Mouse (Mus musculus): Measurements from ENCODE around the gene 1600014C23Rik.

1600014C23Rik gene

DNA sequence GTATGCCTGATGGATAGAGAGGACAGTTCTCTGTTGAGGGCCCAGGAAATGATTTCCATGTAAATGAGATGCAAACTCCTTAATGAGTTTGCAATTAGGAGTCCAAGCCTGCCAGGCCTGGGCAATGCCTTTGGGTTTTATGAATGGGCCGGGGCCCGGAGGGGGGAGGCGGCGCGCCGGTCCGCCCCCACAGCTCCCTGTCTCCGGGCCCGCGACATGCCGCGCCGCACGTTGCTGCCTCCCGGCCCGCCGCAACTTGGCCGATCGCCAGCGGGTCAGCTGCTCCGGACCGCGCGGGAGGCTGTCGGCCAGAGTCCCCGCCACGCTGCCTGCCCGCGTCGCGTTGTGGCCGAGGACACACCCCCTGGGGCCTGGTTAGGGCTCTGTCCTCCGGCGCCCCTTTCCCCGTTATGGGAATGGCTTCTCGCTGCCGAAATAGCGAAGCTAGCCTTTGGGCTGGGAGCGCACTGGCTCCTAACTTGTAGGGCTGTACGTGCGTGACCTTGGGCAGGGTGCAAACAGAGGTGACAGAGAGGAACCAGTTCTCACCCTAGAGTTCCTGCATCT lies at the start of gene 1600014C23Rik:
1600014C23Rik (minus strand) TSS at position 110 of the 567 bp plus-strand sequence.
- no peak for DNase-seq (ENCODE audit: low spot score in 2 of 2)

DNA sequence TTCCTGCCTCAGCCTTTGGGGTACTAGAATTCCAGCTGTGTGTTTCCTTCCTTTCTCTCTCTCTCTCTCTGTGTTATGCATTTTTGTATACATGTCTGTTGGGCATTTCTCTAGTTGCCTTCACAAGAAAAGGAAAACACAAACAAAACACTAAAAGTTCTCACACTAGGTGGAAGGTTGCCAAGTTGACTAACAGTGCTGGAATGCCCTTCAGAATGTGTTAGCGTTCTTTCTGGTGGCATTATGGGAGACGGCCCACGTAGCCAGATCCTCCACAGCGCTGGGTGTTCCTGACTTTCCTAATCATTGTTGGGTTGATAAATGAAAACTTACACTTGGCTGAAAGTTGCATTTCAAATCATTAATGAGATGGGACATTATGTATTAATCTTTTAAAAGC lies 44.8 kb upstream of the 1600014C23Rik start:
- no peak for DNase-seq (ENCODE audit: low spot score in 2 of 2)

DNA sequence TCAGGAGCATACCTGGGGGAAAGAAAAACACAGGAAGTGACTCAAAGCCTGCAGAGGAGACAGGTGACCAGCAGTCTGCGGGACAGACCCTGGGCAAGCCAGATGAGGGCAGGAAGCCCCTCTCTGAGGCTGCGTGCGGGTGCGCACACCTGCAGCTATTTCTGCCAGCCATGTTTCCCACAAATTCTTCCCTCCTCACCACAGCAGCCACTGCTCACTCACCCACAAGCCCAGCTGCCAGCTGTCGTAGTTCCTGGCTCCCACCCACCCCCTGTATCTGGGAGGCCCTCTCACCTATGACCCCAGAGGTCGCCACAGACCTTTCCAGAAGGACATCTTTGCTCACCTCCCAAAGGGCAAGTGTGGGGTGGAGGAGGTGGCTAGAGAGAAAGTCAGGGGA lies 43.8 kb upstream of the 1600014C23Rik start:
- no peak for DNase-seq (ENCODE audit: low spot score in 2 of 2)

DNA sequence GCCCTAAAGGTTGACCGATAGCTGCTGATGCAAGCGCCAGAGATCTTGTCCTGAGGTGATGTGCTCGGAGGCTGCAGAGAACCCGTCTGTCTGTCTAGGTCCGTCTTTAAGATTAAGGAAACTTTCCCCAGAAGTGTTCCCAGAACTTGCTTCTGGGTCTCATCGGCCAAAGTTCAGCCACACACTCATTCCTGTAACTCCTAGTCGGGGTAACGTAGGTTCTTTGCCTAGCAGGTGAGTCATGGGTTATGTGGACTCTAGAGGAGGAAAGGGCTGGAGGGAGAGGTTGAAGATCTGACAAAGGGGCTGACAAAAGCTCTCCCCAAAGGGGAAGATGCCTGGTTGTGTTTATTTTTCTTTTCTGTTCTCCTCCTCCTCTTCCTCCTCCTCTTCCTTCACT lies 42.5 kb upstream of the 1600014C23Rik start:
- DNase-seq (ENCODE audit: low spot score in 2 of 2) = no peak

DNA sequence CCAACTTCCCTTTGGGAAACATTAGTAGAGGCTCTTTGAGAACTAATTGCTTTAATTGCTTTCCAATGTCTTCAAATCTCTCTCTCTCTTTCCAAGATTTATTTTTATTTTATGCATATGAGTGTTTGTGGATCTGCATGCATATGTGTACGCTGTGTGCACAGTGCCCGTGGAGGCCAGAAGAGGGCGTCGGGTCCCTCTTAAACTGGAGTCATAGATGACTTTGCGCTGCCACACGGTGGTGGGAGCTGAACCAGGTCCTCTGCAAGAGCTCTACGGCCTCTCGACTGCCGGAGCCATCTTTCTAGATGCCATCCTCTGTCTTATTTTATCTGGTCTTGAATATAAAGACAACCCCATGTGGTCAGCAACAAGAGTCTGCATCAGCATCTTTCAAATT lies 41.8 kb upstream of the 1600014C23Rik start:
- no peak for DNase-seq (ENCODE audit: low spot score in 2 of 2)

DNA sequence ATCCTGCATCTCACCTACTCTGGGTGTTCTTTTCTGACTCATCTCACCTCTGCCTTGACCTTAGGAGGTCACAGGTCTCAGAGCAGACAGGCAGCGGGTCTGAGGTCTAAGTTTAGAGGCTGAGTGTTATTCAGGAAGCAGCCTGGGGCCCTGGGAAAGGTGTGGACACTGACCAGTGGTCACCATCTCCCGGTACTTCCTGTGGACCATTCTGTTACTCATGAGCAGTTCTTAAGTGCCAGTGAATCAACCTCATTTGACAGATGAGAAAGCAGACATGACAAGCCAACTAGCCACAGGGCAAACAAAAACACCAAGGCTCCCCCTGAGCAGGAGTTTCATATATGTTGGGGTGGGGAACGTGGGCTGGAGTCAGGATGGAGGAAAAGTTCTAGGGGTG lies 38.9 kb upstream of the 1600014C23Rik start:
- no peak for DNase-seq (ENCODE audit: low spot score in 2 of 2)

DNA sequence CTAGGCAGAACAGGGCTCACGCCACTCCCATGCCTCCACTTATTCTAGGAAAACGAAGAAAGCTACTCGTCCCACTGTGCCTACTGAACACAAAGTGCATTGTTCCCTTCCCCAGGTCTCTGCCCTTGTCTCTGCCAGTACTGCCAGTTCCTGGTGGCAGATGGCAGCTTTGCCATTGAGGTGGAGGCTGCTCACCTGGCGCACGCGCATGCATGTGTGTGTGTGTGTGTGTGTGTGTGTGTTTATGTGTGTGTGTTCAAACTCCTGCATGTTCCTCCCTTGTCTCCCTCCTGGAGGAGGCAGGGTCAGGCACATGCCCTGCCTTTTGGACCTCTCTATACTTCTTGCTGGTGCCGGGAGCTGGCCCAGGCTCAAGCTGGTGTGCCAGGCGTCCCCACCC lies 38.5 kb upstream of the 1600014C23Rik start:
- no peak for DNase-seq (ENCODE audit: low spot score in 2 of 2)

DNA sequence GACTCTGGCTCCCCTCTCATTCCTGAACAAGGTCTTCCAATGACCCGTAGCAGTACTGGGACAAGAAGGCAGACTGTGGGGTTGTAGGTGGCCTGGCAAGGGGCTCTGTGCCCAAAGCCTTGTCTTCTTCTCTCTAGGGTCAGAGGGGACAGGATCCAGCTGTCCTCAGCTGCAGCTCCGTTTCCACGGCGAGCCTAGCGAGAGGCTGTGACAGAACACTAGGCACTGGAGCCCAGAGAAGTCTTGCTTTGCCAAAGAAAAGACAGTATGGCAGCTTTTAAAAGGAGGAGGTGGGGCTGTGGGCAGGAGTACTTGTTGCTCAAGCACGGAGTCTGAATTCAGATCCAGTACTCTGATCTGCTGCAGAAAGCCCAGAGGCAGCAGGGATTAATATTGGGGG lies 36.8 kb upstream of the 1600014C23Rik start:
- DNase-seq (ENCODE audit: low spot score in 2 of 2) = no peak

DNA sequence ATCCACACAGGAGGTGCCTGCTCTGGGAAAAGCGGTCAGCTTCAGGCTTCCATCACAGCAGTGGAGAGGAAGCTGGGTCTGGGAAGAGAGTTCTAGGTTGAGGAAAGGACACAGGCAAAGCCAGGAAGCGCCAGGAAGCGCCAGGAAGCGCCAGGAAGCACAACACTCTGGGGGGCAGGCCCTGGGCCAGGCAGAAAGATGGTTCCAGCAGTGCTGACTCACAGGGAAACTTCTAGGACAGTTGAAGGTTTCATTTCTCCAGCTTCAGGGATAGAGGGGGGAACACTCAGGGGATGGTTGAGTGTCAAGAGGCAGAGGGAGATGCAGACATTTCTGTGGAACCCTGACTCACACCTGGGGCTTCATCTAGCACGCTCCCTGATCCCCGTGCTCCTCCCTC lies 36.2 kb upstream of the 1600014C23Rik start:
- no peak for DNase-seq (ENCODE audit: low spot score in 2 of 2)

DNA sequence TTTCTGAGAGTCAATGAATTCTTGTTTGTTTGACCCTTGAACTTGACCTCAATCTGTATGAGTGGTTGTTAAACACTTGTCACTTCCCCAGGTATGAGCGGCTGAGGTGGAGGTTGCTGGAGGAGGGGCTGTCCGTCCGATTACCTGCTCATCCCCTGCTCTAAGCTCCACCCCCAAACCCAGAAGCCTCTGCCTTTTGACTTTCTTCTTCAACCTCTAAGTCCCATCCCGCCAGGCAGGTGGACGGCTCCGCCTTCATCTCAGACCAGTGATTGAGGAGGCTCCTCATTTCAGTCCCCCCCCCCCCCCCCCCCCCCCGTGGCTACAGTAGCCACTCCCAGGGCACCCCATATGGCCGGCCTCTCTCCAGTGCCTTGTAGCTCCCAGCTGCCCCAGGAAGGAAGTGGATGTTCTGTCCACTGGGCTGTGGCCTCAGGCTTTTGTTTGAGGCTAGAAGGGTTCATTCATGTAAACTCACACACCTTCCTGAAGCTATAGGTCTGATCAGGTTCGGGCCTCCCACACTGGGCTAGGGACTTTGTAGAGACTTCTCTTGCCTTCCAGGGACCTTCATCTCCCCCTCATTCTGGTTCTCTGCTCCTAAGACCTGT lies 34.0 kb upstream of the 1600014C23Rik start:
- DNase-seq (ENCODE audit: low spot score in 2 of 2) = no peak

DNA sequence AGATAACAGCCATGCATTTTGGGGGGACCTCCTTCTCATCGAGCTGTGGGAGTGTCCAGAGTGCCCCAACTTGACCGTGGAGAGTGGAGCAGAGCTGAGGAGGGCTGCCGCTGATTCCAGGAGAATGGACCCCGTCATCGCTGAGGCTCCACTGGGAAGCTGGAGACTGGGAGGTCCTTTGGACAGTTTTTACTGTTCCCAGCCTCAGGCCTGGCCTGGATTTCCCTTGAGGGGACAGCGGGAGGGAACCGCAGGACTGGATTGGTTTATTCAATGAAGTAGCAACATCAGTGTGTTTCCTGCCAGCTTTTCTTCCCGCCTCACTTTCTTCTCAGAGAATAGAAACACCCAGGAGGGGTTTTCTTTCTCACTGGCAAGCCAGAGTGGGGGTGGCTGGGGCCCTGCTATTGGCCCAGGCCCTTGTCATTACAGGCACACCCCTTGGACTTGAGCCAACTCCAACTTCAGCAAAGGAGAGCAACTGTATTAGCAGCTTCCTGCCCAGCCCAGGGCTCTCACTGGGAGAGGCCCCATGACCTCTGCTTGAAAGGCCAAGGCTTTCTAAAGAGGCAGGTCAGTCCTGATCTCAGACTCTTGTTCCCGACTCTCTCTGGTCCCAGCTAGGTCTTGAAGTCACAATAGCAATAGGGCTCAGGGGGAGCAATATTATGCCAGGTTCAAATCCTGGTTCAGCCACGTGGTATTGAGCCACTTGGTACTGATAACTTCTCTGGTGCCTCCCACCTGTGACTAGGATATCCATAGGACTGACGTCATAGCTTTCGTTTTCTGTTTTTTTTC lies 33.3 kb upstream of the 1600014C23Rik start:
- DNase-seq (ENCODE audit: low spot score in 2 of 2) = peak; percentile 61 to 85

DNA sequence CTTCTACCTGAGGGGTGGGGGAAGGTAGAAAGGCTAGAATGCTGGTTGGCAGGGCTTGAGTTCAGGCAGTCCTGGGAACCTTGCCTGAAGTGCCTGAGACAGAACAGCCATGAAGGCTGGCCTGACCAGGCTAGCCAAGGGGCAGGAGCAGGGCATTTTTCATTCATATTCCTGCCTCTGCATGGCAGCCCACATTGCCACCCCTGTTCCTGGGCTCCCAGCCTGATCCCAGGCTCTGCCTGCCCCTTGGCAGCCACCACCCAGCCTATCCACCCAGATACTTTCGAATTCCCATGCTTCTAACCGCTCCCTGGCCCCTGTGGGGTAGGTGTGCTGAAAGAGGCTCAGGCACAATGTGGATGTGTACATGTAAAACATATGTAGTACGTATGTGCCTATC lies 32.3 kb upstream of the 1600014C23Rik start:
- DNase-seq (ENCODE audit: low spot score in 2 of 2) = no peak

DNA sequence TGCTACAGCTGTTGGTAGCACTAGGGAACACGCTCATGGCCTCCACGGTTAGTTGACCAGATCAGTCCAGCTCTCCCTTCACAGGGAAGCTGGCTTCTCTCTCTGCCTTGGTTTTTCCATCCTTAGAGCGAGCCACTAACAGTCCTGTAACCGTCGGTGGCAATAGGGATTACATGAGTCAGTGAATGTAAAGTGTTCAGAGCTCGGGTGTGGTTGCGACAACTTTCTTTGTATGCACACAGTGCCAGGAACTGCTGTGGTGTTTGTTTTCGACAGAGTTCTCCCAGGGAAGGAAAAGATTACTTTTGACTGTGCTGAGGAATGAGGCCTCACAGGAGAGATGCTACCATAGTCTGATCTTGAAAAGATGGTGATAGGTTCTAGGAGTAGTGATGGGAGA lies 29.5 kb upstream of the 1600014C23Rik start:
- DNase-seq (ENCODE audit: low spot score in 2 of 2) = no peak

DNA sequence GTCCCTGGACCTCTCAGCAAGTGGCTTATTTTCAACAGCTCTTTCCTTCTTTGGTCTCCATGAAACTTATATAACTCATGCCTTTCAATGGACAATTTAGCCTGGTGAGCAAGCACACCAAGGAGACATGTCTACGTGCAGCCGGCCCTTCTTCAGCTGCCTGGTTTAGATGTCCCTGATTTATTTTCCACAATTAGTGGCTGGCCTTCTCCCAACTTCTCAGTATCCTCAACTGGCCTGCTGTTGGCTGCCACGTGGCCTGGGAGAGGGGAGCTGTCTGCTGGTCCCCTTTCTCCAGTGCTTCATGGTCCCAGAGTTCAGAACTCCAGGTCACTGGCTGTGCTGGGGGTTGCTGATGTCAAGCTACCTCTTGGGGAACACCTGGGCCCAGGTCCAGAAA lies 28.3 kb upstream of the 1600014C23Rik start:
- no peak for DNase-seq (ENCODE audit: low spot score in 2 of 2)

DNA sequence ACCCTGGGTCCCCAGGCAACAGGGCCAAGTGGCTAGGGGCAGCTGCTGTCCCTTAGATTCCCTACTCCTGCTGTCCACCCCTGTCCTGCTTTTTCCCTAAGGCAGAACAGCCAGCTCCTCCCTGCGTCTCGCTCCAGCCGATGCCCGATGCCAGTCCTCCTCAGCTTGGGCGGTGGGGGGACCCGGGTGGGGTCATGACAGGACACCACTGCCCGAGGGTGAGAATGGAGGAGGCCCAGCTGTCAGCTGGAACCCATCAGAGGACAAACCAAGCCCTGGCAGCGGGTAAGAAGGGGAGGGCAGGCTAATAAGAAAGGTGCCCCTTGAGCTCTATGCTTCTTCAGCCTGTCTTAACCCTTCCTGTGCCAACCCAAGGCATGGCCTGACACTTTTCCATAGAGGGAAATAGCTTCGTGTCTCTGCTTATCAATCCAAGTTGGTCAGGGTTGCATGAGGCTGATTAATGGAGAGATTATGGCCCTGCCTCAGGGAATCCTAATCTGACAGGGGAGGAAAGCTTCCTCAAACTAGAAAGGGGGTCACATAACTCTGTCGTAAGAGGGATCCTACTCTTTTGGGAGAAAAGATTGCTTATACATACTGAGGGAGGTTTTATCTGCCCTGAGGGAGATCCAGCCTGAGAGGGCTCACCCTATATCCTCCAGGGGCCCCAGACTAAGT lies 27.5 kb upstream of the 1600014C23Rik start:
- DNase-seq (ENCODE audit: low spot score in 2 of 2) = no peak

DNA sequence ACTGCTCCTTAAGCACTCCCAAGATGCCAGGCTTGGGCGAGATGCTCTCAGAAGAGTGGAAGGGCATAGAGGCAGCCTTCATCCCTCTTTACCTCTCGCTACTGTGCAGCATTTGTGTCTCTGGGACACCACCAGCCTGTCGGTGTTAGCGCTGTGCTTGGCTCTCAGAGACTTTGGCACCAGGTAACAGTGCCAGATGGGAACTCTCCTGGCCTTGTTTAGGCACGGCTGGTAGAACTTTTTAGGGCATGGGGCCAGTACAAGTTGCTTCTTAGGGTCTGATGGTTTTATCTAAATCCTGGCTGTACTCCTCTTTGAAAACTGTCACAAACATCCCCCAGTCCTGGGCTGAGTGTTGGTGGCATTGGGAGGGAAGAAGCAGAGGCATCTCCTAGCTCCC lies 26.1 kb upstream of the 1600014C23Rik start:
- no peak for DNase-seq (ENCODE audit: low spot score in 2 of 2)

DNA sequence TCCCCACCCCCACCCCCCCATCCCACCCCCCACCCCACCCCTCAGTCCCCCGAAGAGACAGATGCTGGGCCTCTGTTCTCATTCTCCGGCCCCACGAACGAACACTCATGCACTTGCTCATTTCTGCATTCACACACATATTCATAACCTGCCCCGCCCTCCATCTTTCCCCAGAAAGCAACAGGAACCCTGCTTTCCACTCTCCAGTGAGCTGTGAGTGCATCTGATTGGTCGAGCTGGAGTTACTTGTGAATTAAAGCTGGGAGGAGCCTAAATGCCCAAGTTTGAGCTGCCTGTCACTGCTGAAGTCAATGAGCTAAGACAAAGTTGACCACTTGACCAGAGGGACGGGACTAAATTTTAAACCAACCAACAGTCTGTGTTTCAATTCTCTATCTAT lies 25.2 kb upstream of the 1600014C23Rik start:
- DNase-seq (ENCODE audit: low spot score in 2 of 2) = no peak

DNA sequence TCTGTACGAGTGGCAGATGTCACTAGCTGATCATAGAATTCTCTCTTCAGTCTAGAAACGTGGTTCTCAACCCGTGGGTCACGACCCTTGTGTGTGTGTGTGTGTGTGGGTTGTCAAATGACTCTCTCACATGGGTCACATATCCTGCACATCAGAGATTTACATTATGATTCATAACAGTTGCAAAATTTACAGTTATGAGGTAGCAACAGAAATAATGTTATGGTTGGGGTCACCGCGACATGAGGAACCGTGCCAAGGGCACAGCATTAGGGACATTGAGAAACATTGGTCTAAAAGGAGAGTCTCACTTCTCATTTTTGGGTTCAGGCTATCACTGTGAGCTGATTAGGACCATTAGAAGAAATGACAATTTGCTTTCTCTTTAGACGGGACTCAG lies 24.3 kb upstream of the 1600014C23Rik start:
- DNase-seq (ENCODE audit: low spot score in 2 of 2) = no peak

DNA sequence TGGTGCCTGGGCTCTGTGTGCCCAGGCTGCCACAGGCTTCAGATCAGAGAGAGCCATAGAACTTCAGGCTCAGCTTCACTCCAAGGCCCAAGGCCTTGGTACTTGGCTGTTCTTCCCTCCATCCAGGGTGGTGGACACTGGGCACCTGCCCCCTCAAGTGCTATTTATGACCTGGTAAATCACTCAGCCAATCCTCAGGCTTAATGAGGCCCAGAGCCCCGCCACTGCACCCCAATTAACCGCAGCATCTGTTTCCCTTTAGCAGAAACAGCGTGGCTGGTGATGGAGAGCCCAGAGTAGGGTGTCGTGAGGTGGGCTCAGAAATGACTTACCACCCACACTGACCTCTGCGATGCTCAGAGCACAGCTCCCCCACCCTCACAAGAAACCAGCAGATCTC lies 23.2 kb upstream of the 1600014C23Rik start:
- no peak for DNase-seq (ENCODE audit: low spot score in 2 of 2)

DNA sequence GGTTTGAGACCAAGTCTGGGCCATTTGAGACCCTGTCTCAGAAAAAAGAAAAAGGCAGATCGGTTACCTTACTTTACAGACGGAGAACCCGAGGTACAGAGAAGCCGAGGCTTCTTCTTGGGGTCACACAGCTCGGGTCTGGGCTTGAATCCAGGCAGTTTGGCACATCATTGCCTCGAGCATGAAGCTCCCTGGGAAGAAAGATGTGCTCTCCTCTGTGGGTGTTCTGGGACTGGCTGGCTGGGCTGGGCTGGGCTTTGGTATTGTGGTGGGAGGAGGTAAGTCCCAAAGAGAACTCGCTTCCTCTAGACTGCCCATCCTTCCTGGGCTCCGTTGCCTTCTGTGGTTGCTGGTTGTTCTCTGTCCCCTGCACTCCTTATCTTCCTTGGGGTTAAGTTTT lies 22.7 kb upstream of the 1600014C23Rik start:
- no peak for DNase-seq (ENCODE audit: low spot score in 2 of 2)

DNA sequence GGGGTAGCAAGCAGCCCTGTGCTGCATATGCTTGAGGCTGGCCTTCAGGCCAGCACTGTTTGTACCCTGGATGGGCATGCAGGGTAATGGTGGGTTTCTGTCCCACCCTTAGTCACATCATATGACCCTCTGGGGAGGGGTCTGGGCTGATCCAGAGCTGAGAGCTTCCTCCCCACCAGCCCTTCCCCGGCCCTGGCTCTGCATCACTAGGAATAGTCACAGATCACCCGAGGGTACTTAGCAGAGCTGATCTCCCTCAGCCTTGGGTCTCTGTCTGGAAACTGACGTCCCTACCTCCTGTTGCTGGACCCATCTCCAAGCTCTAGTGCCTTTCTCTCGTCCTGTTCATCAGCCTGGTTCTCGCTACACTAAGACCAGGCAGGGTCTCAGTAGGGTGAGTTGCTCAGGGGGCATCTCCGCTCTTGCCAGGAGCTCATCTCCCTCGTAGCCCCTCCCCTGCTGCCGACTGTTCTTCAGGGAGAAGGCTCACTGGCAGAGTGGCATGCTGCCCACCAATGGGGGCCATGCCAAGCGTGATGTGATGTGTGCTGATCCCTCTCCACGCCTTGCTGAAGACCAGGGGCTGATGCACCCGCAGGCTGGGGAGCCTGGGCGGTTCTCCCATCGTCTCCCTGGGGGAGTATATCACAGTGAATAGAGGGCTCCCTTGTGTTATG lies 20.7 kb upstream of the 1600014C23Rik start:
- no peak for DNase-seq (ENCODE audit: low spot score in 2 of 2)

DNA sequence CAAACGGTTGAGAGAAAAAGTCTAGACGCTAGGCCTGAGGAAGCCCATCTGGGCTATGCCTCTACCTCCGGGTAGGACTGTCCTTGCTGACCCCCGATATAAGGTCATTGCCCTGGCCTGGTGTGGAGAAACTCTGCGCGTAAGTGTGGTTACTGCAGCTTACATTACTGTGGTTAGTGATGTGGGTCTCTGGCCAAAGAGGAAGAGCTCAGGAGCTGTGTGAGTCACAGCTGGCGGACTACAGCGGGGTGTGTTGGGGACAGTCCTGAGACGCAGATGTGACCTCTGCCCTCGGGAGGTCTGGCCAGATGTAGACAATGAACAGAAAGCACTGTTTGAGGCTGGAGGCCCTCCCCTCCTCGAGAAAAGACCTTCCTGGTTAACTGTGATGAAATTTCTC lies 19.0 kb upstream of the 1600014C23Rik start:
- no peak for DNase-seq (ENCODE audit: low spot score in 2 of 2)

Measured in urinary bladder, postnatal 36 days (tissue).